Mouse (Mus musculus) MN1 (cell line): ENCODE results near the gene Pnpla1.
A peak's percentile ranks its signal among the peaks of the same experiment; 100 is the strongest.

Source experiments
- DNase-seq: peaks from one replicate; pipeline ENCODE4 v3.0.0-alpha.2; 2016; ENCODE audit warnings: low spot score

Pnpla1 gene

DNA sequence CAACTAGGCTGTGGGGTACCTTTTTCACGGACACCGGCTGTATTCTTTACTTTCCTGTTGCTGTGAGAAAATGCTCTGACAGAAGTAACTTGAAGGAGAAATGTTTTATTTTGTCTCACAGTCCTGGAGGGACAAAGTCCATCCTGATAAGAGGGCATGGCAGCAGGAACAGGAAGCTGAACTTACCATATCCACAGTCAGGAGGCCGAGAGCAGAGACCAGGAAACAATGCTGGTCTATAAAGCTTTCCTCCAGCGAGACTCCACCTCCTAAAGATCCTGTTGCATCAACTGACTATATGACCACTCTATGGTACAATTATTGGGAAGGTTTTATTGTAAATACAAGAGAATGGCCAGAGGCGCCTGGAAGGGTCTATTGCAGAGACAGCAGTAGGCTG, 14.5 kb upstream of the Pnpla1 start:
- no peak for DNase-seq

GRCm38 (mm10) chr17:28846974-28847617, 11.1 kb upstream of the Pnpla1 start:
- no peak for DNase-seq

- DNase-seq: no peak
These were observed 7.7 kb upstream of the Pnpla1 start for GRCm38 (mm10) chr17:28850511-28850910.

DNA sequence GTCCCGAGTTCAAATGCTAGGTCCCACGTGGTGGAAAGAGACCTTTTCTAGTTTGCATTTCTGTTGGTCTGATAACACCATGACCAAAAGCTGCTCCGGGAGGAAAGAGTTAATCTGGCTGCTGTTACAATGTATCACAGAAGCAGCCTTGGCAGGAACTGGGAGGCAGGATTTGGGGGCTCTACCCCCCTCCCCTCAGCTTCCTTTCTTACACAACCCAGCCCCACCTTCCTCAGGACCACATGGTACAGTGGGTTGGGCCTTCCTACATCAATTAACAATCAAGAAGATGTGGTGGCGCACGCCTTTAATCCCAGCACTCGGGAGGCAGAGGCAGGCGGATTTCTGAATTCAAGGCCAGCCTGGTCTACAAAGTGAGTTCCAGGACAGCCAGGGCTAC, 3.8 kb upstream of the Pnpla1 start:
- no peak for DNase-seq

DNA sequence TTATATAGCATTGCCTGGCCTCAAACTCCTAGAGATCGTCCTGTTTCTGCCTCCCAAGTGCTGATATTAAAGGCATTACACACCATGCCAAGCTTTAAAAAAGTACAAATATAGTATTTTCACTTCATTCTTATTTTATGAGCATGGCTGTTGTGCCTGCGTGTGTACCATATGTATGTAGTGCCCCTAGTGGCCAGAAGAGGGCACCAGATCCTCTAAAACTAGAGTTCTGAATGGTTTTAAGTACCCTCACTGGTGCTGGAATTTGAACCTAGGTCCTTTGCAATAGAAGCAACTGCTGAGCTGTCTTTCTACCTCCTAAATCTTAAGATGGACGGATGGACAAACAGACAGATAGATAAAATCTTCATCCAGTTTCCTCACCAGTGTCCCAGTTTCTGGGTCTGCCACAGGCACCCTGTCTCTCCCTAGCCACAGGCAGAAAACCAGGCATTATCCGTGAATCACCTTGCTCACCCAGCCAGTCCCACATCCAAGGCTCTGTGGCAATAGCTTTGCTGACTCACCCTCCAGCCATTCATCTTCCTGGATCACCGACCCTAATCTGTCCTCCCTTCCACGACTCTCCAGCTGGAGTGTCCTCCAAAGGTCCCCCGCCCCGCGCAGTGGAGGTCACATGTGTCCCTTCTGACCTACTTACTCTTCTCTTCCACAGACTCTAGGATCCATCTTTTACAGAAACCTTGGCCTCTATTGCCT, 2.9 kb upstream of the Pnpla1 start:
- DNase-seq: peak; percentile 57

- peak; percentile 45 for DNase-seq
These were observed 2.2 kb upstream of the Pnpla1 start for GRCm38 (mm10) chr17:28856030-28856429.

- DNase-seq: no peak
These were observed 5.7 kb downstream of the Pnpla1 start for GRCm38 (mm10) chr17:28863926-28864325.

GRCm38 (mm10) chr17:28864464-28864863, 6.3 kb downstream of the Pnpla1 start:
- no peak for DNase-seq

DNA sequence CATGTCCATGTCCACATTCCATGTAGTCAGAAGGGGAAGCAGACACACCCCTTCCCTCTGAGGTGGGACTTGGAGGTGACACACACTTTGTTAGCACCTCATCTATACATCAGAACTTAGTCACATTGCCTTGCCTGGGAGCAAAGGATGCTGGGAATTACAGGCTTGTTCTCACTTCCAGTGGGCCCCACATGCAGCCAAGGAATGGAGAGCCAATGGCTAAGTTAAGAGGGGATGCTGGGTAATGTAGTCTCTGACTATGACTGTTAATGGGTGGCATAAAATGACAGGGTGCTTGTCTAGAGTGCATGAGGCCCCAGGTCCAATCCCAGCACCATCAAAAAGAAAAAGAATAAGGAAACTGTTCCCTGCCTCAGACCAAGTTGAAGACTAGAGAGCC, 8.7 kb downstream of the Pnpla1 start:
- no peak for DNase-seq

DNA sequence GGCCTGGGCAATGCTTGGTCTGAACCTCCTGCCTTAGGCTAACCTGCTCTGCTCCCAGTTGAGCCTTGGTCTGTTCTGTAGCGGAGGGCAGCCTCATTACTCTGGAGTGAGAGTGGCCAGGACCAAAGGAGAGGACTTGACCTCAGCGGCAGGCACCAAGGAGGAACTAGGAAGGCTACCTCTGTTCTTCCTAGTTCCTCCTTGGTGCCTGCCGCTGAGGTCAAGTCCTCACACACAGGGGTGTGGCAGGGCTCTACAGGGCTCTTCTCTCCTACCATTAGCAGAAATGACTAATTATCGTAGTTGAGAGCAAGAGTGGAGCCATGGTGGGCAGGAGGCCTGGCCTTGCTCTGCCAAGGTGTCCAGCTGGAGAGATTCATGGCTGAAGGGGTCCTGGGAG, 9.2 kb downstream of the Pnpla1 start:
- DNase-seq: no peak

DNA sequence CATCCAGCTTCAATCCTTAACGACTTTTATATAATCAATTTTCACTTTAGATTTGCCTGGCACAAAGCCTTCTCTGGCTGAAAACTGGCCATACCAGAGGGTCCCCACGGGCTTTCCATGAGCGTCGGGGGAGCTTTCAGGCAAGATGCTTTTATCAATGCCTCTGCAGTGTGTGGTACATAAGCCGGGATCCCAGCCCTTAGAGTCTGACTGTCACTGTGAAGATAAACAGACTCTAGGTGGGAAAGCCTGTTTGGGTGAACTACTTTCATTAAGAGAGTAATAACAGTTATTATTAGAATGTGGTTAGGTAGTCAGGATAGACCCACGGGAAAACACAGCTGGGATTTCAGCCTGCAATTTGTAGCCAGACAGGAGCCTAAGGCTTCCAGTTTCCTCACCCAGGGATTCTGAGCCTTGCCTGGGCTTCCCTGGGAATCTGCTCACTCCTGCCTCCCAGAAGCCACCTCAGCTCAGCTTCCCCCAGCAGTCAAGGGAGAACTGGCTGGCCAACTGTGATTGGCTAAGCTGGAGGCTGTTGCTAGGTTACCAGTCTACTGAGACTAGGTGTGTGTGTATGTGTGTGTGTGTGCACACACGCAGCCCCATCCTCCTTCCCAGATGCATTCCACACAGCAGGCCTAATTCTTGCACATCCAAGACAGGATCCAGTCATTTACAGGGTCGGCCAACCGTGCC, 11.3 kb downstream of the Pnpla1 start:
- DNase-seq: peak; percentile 83

DNA sequence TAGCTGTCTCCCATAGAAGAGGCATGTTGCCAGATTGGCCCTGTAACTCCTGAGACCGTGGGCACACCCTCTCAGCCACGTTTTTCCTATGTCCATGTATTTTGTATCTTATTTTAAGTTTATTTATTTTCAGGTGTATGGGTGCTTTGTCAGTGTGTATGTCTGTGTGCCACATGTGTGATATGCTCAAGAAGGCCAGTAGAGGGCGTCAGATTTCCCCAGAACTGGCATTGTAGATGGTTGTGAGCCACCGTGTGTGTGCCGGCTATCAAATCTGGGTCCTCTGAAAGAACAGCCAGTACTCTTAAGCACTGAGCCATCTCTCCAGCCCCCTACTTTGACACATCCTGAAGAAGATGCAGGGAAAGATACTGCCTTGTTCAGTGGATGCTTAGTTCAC, 12.2 kb downstream of the Pnpla1 start:
- DNase-seq: no peak

DNA sequence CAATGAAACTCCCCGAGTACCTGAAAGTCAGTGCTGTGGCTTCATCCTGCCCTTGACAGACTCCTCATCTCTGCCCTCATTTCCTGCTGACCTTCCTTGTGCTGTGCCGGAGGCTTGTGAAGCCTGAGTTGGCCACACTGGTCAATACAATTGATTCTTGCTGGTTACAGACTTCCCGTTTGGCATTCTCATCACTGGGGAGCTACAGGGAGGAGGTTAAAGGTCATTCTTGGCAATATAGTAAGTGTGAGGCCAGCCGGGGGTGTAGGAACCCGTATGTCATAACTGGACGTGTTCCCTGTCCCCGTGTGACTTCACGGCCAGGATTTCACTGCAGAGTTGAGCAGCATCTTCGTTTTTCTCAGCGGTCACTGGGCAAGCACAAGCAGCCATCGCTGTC, 13.6 kb downstream of the Pnpla1 start:
- DNase-seq: no peak

DNA sequence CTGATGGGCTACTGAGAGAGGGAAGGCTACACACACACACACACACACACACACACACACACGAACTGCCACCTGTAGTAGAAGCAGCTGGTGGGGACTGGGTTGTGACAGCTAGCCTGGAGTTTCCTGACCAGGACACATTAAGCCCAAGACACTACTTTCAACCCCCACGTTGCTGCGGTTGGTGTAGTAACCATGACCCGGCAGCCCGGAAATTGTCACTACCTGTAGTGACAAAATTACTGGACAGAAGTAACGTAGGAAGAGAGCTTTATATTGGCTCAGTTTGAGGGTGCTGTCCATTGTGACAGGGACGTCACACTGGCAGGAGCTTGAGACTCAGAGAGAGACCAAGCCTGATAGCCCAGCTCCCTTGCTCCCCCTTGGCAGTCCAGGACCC, 14.1 kb downstream of the Pnpla1 start:
- no peak for DNase-seq

DNA sequence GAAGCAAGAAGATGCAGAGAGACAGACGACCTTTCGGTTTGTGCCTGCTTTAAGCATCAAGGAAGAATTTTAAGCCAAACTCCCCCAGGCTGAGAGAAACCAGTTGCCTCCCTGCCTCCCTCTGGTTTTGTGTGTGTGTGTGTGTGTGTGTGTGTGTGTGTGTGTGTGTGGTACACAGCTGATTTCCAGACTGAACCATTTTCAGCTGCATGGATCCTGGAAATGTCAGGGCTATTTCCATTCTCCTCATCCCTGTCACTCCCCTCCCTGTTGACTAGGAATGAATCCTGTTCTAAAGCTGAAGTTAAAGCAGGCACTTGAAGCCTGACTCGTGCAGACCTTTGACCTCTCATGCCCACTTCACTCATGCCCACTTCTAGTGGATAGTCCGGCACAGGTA, 16.0 kb downstream of the Pnpla1 start:
- no peak for DNase-seq

DNA sequence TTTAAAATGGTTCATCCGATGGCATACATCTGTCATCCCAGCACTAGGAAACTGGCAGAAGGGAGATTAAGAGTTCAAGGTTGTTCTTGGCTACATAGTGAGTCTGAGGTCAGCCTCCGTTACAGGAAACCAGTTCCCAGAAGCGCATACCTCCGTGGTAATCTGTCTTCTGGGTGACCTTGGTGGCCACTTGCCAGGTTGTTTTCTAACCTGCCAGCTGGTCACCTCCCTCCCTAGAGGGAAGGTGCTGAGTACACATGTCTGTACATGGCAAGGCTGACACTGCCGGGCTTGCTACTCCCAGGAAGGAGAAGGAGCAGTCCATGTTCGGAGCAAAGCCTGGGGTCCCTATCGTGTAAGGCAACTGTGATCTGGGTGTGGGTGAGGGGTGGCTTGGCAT, 16.6 kb downstream of the Pnpla1 start:
- peak; percentile 35 for DNase-seq

- DNase-seq: peak; percentile 86
These were observed 17.1 kb downstream of the Pnpla1 start for GRCm38 (mm10) chr17:28875316-28875715.

DNA sequence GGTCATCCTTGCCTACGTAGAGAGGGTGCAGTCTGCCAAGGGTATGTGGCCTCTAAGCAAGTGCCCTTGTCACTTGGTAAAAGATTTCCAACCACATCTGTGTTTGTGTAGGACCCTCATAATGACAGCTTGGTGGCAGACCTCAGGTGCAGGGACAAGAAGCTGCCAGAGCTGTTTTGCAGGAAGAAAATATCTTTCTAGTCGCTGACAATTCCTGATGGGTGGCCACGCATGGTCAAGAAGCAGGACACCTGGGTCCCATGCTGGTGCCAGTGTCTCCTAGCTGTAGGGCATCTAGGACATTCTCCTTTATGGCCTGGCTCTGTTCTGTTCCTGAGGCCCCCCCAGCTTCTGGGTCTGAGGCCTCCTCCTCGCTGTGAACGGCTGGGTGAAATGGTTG, 18.1 kb downstream of the Pnpla1 start:
- no peak for DNase-seq

- no peak for DNase-seq
These were observed 18.6 kb downstream of the Pnpla1 start for GRCm38 (mm10) chr17:28876821-28877220.

GRCm38 (mm10) chr17:28879931-28880391, 21.8 kb downstream of the Pnpla1 start:
- DNase-seq: peak; percentile 90

- DNase-seq: peak; percentile 84
These were observed 24.1 kb downstream of the Pnpla1 start for GRCm38 (mm10) chr17:28882316-28882715.

GRCm38 (mm10) chr17:28882810-28883209, 24.6 kb downstream of the Pnpla1 start:
- DNase-seq: no peak

DNA sequence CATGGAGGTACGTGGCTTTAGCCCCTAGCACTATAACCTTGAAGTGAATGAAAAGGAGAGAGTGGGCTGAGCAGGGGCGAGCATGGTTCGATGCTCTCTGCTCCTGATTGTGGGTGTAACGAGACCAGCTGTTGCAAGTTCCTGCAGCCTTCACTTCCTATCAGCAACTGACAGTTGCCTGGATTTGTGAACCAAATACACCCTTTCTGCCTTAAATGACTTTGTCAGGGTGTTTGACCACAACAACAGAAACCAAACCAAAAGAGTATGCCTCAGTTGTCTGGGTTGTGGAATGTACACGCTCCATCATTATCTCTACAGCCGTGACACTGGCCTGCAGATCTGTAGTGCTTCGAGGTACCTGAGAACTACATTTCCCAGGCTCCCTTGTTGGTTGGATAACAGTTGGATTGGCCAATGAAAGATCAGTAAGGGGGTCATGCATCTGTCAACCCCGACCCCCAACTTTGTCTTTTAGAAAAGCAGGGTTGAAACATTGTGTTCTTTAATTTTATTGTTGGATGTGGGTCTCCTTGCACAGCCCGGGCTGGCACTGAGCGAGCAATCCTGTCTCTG, 25.8 kb downstream of the Pnpla1 start:
- no peak for DNase-seq
